Mouse (Mus musculus) megakaryocyte, embryonic 14.5 days (primary cell): ENCODE data around the gene Vps35.

ENCODE experiments used
- FLI1 ChIP-seq: IDR thresholded peaks from 2 replicates; pipeline ENCODE4 v1.6.1; 2012; ENCODE audit warnings: low read length, inconsistent platforms, mixed read lengths
- GATA1 ChIP-seq: IDR thresholded peaks from 3 replicates; pipeline ENCODE4 v1.6.1; 2012; ENCODE audit warnings: mixed read lengths, low read length, inconsistent platforms, borderline replicate concordance

GRCm38 (mm10) chr8:85302931-85303330 is 3.3 kb upstream of the Vps35 start:
- TF ChIP-seq GATA1 (no peak), FLI1 (no peak)
